Mouse (Mus musculus) MEL-GATA-1-ER (cell line): ENCODE measurements at regions not wholly inside any gene's neighbourhood (a gene's known extent, or its start where the extent isn't known, plus 50 kb on each side); places are given as distances from the start of the nearest gene placed in this dataset.

ENCODE experiments used
- DNase-seq: peaks from one replicate; pipeline ENCODE4 v3.0.0-alpha.2; 2012; ENCODE audit warnings: low read depth; ENCODE audit errors: extremely low read depth

- DNase-seq: no peak
These were observed 90.9 kb upstream of the Got2 start for GRCm38 (mm10) chr8:95979223-95979622.

GRCm38 (mm10) chr8:95974889-95975288, 86.5 kb upstream of the Got2 start:
- DNase-seq: no peak

GRCm38 (mm10) chr8:95974231-95974630, 85.9 kb upstream of the Got2 start:
- DNase-seq: no peak

GRCm38 (mm10) chr8:95973571-95973970, 85.2 kb upstream of the Got2 start:
- DNase-seq: no peak

- no peak for DNase-seq
These were observed 80.5 kb upstream of the Got2 start for GRCm38 (mm10) chr8:95968828-95969227.

GRCm38 (mm10) chr8:95966430-95966829, 78.1 kb upstream of the Got2 start:
- no peak for DNase-seq

- DNase-seq: no peak
These were observed 63.9 kb upstream of the Got2 start for GRCm38 (mm10) chr8:95952257-95952656.

- DNase-seq: no peak
These were observed 63.4 kb upstream of the Got2 start for GRCm38 (mm10) chr8:95951794-95952193.
